Mouse (Mus musculus) intestine, embryonic 14.5 days (tissue): ENCODE measurements around the gene Ciz1. TPM values are rescaled to one million over a fixed set of nuclear protein-coding genes. Genes with fewer than 3 reads are reported as not detected.
A peak's percentile ranks its signal among the peaks of the same experiment; 100 is the strongest.

Experiments used
- ATAC-seq: fragments of 200-750 bp; cut with Nextera tagmentation; replicated peaks from 2 replicates; pipeline ENCODE4 v1.8.0; 2017; ENCODE audit warnings: low read depth, moderate number of reproducible peaks, moderate TSS enrichment, moderate library complexity; ENCODE audit not compliant: low FRiP score, low TSS enrichment
- DNase-seq: peaks from one replicate; pipeline ENCODE4 v3.0.0-alpha.2; 2018; ENCODE audit warnings: low spot score
- H3K27ac ChIP-seq: fragments of 300-500 bp; sonication (generic); 2 replicates; pipeline ENCODE4 v1.5.1; 2014; ENCODE audit warnings: low read depth, mild to moderate bottlenecking, control low read depth
- H3K27me3 ChIP-seq: fragments of 300-500 bp; sonication (generic); replicated peaks from 2 replicates; pipeline ENCODE4 v1.6.1; 2014; ENCODE audit warnings: low read length, control low read depth; ENCODE audit not compliant: control insufficient read depth, insufficient read depth
- H3K36me3 ChIP-seq: fragments of 300-500 bp; sonication (generic); 2 replicates; pipeline ENCODE4 v1.6.1; 2014; ENCODE audit warnings: low read length, control low read depth; ENCODE audit not compliant: control insufficient read depth, insufficient read depth
- H3K4me1 ChIP-seq: fragments of 300-500 bp; sonication (generic); replicated peaks from 2 replicates; pipeline ENCODE4 v1.6.1; 2014; ENCODE audit warnings: low read length, control low read depth, mixed read lengths; ENCODE audit not compliant: control insufficient read depth, insufficient read depth
- H3K4me2 ChIP-seq: fragments of 300-500 bp; sonication (generic); 2 replicates; pipeline ENCODE4 v1.6.1; 2014; ENCODE audit warnings: low read length
- H3K4me3 ChIP-seq: fragments of 300-500 bp; sonication (generic); 2 replicates; pipeline ENCODE4 v1.5.1; 2014; ENCODE audit warnings: low read depth, low read length, control low read depth, mixed read lengths
- H3K9ac ChIP-seq: fragments of 300-500 bp; sonication (generic); 2 replicates; pipeline ENCODE4 v1.6.1; 2014; ENCODE audit warnings: mild to moderate bottlenecking, low read length
- H3K9me3 ChIP-seq: fragments of 300-500 bp; sonication (generic); 2 replicates; pipeline ENCODE4 v1.6.1; 2016; ENCODE audit warnings: low read length, control low read depth; ENCODE audit not compliant: control insufficient read depth
- WGBS: fragments of 180-500 bp; shearing (Covaris S2); extraction: QIAGEN DNeasy Blood & Tissue Kit; methylation state at CpG from one replicate; pipeline ENCODE4 v1.1.7; 2014; 5-methylcytosine and 5-hydroxymethylcytosine counted together
- polyA plus RNA-seq: library from polyadenylated mRNA; unstranded; fragments of >200 nt; fragmentation: Nextera tagmentation; extraction: Ambion mirVana; gene quantifications from 2 replicates; pipeline ENCODE4 v1.2.1, GENCODE M21; 2014

Gene Ciz1
- polyA plus RNA-seq, 1 experiment from 2014 or later = 48.4 TPM

DNA sequence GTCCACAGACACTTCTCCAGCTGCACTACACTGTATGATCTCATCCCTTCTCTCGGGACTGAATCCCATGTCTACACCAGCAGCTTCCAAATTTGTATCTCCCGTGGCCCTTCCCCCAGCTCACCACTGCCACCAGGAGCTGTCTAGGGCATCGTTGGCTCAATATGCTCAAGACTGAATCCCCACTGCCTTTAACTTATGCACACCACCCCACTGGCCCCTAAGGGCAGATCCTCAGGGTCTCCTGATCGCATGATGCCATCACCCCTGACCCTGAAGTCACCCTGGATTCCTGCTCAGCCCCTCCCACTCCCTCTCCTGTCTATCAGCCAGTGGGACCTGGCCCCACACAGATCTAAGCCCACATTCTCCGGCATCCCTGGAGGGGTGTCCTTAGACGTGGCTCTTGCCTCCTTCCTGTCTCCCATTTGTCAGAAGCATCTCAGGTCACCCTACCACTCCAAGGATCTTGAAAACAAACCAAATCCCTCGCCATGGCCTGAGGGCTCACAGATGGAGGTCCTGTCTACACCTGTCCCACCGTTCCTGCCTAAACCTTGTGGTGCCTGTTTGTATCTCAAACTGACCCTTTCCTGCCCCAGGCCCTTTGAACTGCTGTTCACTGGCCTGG lies 2.4 kb upstream of the Ciz1 start:
- Histone ChIP-seq H3K9ac (no peak overlapping the region), H3K27ac (no peak overlapping the region), H3K4me2 (no peak overlapping the region), H3K9me3 (no peaks in the 10 kb centered on the region), H3K4me1 (peaks cover 10% of the 10 kb centered on the region), H3K36me3 (no peaks in the 10 kb centered on the region), H3K4me3 (no peak overlapping the region), H3K27me3 (no peaks in the 10 kb centered on the region)
- 52% methylated on average over 8 of the region's 8 CpGs for WGBS
- no peak for DNase-seq
- ATAC-seq = no peak

DNA sequence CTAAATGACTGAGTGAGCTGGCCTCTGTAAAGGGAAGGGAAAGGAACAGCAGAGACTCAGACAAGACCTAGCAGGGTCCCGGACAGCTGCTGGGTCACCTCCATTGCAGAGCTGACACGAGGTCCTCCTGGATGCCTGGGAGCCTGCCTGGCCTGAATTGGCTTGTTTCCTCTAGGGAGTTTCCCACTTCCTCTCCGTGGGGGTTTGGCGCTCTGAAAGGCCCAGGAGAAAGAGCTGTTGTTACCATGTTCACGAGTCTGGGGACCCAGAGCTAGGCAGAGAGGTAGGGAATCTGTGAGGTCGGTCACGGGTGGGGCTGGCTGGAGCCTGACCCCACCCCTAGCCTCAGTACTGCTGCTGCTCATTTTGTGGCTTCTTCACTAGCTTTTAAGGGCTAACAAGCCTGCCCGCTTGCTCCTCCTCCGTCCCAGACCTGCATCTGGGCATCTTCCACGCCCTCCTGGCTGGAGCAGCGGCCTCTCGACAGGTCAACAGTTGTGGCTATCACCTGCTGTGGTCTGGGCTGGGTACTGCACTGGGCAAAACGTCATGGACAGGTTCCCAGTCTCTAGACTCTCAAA lies 1.6 kb upstream of the Ciz1 start:
- DNase-seq = no peak
- no peaks in the 10 kb centered on the region for H3K9me3 ChIP-seq
- no peak overlapping the region for H3K4me3 ChIP-seq
- H3K27me3 ChIP-seq = no peaks in the 10 kb centered on the region
- no peak overlapping the region for H3K4me2 ChIP-seq
- H3K27ac ChIP-seq = no peak overlapping the region
- H3K9ac ChIP-seq = no peak overlapping the region
- H3K4me1 ChIP-seq = peaks cover 10% of the 10 kb centered on the region
- WGBS = 59% methylated on average over 13 of the region's 13 CpGs
- ATAC-seq = no peak
- no peaks in the 10 kb centered on the region for H3K36me3 ChIP-seq

DNA sequence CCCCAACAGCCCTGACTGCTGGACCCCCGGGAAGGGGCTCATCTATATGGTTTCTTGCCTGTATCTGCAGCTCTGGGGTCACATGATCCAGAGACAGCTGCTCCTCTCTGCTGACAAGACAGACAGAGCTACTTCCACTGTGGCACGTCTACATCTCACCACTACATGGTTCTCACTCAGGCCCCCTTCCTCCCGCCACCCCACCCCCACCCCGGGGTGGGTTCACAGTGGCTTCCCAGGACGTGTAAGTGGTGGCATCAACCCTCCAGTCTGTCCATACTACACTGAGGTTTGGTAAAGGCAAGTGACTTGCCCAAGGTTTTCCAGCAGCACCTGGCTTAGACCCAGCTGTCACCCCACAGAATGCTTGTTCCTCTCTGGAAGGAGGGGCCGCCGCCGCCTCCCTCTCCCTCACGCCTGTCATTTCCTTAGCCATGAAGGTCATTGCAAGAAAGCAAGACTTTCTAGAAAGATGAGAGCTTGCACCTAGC lies 611 bp upstream of the Ciz1 start:
- H3K9me3 ChIP-seq = no peaks in the 10 kb centered on the region
- H3K4me2 ChIP-seq = peak overlapping the region; percentile 94
- no peak for ATAC-seq
- DNase-seq = no peak
- peaks cover 10% of the 10 kb centered on the region for H3K4me1 ChIP-seq
- no peaks in the 10 kb centered on the region for H3K27me3 ChIP-seq
- no peak overlapping the region for H3K27ac ChIP-seq
- peak overlapping the region; percentile 68 for H3K4me3 ChIP-seq
- WGBS = 50% methylated on average over 9 of the region's 9 CpGs
- H3K9ac ChIP-seq = peak overlapping the region; percentile 77
- no peaks in the 10 kb centered on the region for H3K36me3 ChIP-seq

DNA sequence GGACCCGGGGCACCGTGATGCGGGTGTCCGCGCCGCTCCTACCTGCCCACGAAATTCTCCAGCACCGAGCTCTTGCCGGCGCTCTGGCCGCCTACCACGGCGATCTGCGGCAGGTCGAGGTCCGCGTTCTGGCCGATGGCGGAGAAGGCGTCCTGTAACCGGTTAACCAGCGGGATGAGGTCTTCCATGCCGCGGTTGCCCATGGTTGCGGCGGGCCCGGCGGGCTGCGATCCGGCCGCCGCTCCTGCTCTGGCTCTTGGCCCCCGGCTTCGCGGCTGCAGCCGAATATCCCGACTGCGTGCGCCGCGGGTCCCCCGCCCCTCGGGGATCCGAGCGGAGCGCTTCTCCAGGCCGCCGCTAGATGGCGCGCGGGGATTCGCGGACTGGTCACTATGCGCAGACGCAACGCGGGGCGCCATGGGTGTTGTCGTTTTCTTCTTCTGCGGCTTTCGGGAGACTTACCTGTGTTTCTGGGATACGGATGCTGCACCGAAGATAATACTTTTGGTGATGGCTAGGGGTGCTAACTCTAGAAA lies 948 bp downstream of the Ciz1 start, which contains the start of gene Dnm1:
Gene Dnm1 (minus strand): TSS at position 332 of the 536 bp plus-strand sequence.
- ATAC-seq (peak; percentile 59), DNase-seq (peak; percentile 98)
- under 1% methylated on average over 56 of the region's 63 CpGs for WGBS
- H3K4me1 ChIP-seq = peaks cover 10% of the 10 kb centered on the region
- peak within 1 kb of the TSS; percentile 94 for H3K4me2 ChIP-seq
- H3K4me3 ChIP-seq = peak within 1 kb of the TSS; percentile 68
- H3K9me3 ChIP-seq = no peaks in the 10 kb centered on the region
- peak within 1 kb of the TSS; percentile 77 for H3K9ac ChIP-seq
- H3K27me3 ChIP-seq = no peaks in the 10 kb centered on the region
- H3K27ac ChIP-seq = peak within 1 kb of the TSS; percentile 76
- no peaks in the 10 kb centered on the region for H3K36me3 ChIP-seq

DNA sequence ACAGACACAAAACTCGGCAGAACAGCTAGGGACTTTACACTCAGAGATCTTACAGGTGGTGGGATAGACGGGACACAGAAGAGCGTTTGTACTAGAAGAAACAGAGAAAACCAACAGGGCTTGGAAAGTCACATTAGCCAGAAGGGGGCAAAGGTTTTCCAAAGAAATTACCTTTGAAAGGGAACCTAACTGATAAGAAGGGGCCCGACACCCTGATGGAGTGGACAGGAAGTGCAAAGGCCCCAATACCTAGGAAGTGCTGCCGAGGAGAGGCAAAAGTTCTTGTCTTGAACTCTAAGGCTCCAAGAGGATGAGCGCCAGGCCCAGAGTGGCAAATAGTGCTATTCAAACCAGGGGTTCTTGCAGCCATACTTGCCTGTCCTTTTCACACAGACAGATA lies 1.7 kb downstream of the Ciz1 start:
- DNase-seq = no peak
- Histone ChIP-seq H3K36me3 (no peaks in the 10 kb centered on the region), H3K9ac (peak overlapping the region; percentile 1; the same call in 1 of the 2 replicates), H3K4me3 (no peak overlapping the region), H3K27ac (peak overlapping the region; percentile 76), H3K4me1 (peaks cover 10% of the 10 kb centered on the region), H3K9me3 (no peaks in the 10 kb centered on the region), H3K27me3 (no peaks in the 10 kb centered on the region), H3K4me2 (peak overlapping the region; percentile 94)
- no peak for ATAC-seq
- 47% methylated on average over 6 of the region's 6 CpGs for WGBS

DNA sequence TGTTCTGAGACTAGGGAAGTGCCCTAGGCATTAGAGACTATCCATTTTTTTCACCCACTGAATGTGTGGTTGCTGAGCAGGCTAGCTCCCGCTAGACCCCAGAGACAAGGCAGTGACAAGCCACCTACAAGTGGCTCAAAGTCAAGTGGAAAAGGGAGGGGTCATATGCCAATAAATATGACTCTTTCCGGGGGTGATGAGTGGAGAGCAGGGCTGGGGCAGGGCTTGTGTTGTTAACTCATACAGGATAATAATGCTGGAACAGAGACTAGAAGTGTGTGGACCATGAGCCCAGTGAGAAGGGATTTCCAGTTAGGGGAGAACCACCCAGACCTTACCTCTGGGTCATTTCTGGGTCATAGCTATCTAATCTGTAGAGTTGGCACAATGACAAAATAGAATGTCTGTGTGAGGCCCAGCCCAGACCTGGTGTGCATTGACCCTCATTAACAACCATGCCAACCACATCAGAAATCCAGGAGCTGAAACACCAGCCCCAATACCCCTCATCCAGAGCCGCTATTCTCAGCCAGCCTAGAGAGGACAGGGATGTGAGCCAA lies 2.3 kb downstream of the Ciz1 start:
- Histone ChIP-seq H3K4me1 (peaks cover 10% of the 10 kb centered on the region), H3K4me2 (no peak overlapping the region; the same call in 1 of the 2 replicates), H3K36me3 (no peaks in the 10 kb centered on the region), H3K9ac (no peak overlapping the region), H3K27me3 (no peaks in the 10 kb centered on the region), H3K9me3 (no peaks in the 10 kb centered on the region), H3K27ac (peak overlapping the region; percentile 76), H3K4me3 (no peak overlapping the region)
- ATAC-seq (peak; percentile 20; the same call in 1 of the 2 replicates), DNase-seq (no peak)
- WGBS = 88% methylated on average over 3 of the region's 3 CpGs

DNA sequence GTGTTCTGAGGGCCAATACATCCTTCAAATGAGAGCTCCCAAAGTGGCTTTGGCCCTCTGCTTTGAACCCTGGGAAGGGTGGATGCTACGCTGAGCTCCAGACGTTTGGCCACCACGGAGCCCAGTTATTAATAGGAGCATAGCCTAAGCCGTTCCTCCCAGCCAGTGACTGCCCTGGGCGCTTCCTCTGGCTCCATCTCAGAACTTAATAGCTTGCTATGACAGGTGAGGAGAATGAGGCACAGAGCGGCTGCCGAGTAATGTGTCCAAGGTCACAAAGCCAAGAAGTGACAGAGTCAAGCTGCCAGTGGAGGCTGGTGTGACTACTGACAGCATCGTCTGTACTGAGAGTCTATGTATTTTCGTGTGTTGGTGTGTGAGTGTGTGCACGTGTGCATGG lies 4.1 kb downstream of the Ciz1 start:
- DNase-seq = no peak
- no peak overlapping the region for H3K4me2 ChIP-seq
- ATAC-seq = no peak
- H3K27ac ChIP-seq = no peak overlapping the region
- no peaks in the 10 kb centered on the region for H3K9me3 ChIP-seq
- no peak overlapping the region for H3K4me3 ChIP-seq
- peaks cover 3% of the 10 kb centered on the region; the same call in 1 of the 2 replicates for H3K27me3 ChIP-seq
- no peaks in the 10 kb centered on the region for H3K36me3 ChIP-seq
- 77% methylated on average over 10 of the region's 10 CpGs for WGBS
- peaks cover 11% of the 10 kb centered on the region for H3K4me1 ChIP-seq
- H3K9ac ChIP-seq = no peak overlapping the region

DNA sequence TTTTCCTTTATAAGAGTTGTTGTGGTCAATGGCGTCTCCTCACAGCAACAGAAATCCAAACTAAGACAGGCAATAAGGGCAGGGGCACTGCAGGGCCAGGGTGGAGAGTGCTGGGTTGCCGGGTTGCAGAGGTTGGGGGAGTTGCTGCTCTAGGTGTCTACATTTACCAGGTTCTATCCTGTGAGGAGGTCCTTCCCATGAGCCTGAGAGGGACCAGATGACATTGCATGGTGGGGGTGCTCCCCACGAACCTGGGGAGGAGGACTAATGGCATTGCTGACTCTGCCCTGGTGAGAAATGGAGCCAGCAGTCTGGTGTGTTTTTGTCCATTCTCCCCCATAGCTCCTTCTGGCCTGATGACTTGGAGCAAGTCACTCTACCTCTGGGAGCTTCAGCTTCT lies 5.6 kb downstream of the Ciz1 start:
- Histone ChIP-seq H3K9ac (no peak overlapping the region), H3K27ac (no peak overlapping the region), H3K27me3 (peaks cover 10% of the 10 kb centered on the region; the same call in 1 of the 2 replicates), H3K36me3 (no peaks in the 10 kb centered on the region), H3K4me2 (no peak overlapping the region), H3K9me3 (no peaks in the 10 kb centered on the region), H3K4me3 (no peak overlapping the region), H3K4me1 (peaks cover 8% of the 10 kb centered on the region; the same call in 1 of the 2 replicates)
- WGBS = 73% methylated on average over 3 of the region's 3 CpGs
- ATAC-seq = no peak
- DNase-seq = no peak
